Mouse (Mus musculus) G1E (cell line): ENCODE data around the gene Fktn.

ENCODE experiments used
- CTCF ChIP-seq: IDR thresholded peaks from 2 replicates; pipeline ENCODE4 v1.5.1; 2012; ENCODE audit warnings: low read depth, low read length, inconsistent platforms, mixed read lengths
- GATA1 ChIP-seq: IDR thresholded peaks from 2 replicates; pipeline ENCODE4 v1.6.1; 2012; ENCODE audit warnings: borderline replicate concordance, low read length, inconsistent platforms, mixed read lengths
- GATA2 ChIP-seq: IDR thresholded peaks from 2 replicates; pipeline ENCODE4 v1.6.1; 2012; ENCODE audit warnings: low read depth, low read length, inconsistent platforms, borderline replicate concordance

DNA sequence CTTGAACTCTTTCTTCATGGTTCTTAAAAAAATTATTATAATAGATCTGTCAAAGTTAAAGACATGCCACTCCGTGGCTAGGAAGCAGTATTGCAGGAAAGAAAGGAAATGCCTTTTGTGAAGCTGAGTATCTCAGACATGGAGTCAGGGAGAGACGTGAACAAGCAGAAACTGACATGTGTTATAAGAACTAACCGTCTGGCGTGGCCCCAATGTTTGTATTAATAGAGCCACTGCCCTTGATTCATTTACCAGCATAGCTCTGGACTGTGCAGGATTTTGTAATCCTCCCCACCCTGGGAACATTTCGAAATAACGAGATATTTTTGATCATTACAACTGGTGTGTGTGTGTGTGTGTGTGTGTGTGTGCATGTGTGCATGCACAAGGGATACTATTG lies 109.9 kb downstream of the Fktn start:
- no peak for TF ChIP-seq CTCF
- no peak for TF ChIP-seq GATA2
- no peak for TF ChIP-seq GATA1
